Mouse (Mus musculus) mouse embryonic stem cell (cell line): ENCODE data around the gene Atp13a2.

Source experiments
- in situ Hi-C, 2 experiments: fragments of 300-500 bp; cut with MboI; formaldehyde crosslinking; loops; 1 replicate in 1 of 2; 3 replicates in 1 of 2; pipeline ENCODE4 v1.14.3; 2019 to 2020; ENCODE audit warnings: low sequenced_read_pairs in 2 of 2, low pct_unique_long_range_greater_than_20kb in 1 of 2, mixed read lengths in 1 of 2; ENCODE audit not compliant: unreplicated experiment in 1 of 2

Atp13a2 gene

DNA sequence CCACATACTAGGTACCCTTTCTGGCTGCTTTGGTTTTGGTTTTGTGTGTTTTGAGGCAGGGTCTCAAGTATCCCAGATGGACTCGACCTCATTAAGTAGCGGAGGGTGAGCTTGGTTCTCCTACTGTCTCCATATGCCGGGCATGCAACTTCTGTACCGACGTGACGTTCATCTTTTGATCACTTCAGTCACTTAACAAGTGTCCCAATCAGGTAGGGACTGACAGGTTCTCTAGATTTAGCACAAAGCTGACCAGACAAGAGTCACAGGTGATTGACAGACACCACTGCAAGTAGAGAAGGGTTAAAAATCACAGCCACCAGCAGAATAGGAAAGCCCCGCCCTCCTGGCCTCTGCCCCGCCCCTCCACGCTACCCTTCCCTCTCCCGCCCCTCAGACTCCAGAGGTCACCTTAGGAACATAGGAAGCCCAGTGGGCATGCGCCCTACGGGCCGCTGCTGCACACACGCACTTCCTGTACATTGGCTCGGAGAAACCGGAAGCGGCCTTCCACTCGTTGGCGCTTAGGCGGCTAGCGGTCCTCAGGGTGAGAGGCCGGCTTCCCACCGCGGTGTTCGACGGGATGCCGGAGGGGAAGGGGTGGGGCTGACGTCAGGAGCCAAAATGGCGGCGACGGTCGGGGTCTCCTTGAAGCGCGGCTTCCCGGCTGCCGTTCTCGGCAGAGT lies 25.7 kb upstream of the Atp13a2 start, which contains the start of gene Sdhb:
Gene Sdhb, plus strand, starts transcription at position 423 of the 686 bp plus-strand sequence.
- in situ Hi-C loops: no loop called here

DNA sequence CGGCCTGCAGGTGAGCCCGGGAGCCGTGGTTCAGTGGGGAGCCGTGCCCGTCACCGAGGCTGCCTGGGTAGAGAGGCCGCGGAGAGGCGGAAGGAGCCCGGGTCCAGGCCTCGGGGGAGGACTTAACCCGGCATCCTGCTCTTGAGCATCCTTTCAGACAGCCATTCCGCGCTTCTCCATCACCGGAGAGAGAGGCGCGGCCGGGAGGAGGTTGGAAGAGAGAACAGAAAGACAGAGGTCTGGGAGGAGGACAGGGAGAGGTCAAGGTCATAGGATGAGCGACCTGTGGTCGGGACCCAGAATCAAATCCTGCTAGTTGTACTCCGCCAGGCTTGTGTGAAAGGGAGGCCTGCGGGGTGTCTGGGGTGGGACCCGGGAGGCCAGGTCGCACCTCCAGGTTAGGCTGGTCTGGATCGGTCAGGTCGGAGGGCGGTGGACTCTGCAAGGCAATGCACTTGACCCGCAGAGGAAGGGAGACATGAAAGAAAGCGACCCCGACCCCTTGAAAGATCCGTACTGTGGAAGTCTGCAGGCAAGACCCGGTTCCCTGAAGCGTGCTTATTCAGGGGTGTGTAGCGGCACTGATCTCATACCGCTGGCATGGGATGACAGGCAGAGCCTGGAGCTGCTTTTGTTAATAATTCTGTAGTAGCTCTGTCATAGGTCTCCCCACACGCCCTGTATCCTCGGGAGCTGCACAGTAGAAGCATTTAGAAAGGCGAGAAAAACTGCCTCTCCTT lies 25.0 kb upstream of the Atp13a2 start:
- in situ Hi-C loops: no loop called here

DNA sequence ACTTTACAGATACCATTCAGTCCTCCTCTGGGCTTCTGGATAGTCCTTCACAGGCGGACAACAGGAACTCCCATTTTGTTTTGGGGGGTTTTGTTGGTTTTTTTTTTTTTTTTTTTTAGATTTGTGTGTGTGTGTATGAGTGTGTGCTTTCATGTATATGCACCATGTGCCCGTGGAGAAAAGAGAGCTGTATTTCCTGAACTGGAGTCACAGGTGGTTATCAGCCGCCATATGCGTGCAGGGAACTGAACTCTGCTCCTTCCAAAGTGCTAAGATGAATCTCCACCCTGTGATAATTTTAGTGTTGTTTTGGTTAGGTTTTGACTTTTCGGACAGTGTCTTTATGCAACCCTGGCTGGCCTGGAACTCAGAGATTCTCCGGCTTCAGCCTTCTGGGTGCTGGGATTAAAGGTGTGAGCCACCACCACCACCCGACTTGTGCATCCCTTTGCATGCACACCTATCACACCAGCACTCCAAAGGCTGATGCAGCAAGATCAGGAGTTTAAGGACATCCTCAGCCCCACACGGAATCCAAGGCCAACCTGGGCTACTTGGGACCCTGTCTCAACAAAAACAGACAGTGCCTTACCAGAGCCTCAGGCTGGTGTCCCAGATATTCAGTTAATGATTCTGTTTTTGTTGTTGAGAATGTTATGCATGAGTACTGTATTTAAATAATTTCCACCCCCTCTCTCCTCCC lies 24.3 kb upstream of the Atp13a2 start:
- in situ Hi-C loops: no loop called here

- in situ Hi-C loops: no loop called here
These were observed 23.7 kb upstream of the Atp13a2 start for GRCm38 (mm10) chr4:140962950-140963349.

- in situ Hi-C loops: no loop called here
These were observed 22.6 kb upstream of the Atp13a2 start for GRCm38 (mm10) chr4:140963941-140964597.

DNA sequence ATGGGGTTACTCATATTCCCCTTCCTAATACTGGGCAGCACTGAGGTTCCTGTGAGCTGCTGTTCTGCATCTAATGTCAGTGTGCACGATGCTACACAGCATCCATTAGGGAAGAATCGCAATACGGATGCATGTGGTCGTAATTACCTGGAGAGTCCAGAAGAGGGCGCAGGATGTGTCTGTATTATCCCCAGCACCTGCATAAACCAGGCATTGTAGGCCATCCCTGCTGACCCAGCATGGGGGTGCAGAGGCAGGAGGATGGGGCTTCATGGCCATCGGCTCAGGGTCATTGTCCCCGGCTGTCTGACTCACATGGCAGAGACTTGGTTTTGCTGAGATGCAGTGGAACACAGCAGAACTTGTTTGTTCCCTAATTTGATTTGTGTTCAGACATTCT lies 22.1 kb upstream of the Atp13a2 start:
- in situ Hi-C loops: no loop called here

GRCm38 (mm10) chr4:140967386-140968159 lies 19.1 kb upstream of the Atp13a2 start:
- in situ Hi-C loops: no loop called here

DNA sequence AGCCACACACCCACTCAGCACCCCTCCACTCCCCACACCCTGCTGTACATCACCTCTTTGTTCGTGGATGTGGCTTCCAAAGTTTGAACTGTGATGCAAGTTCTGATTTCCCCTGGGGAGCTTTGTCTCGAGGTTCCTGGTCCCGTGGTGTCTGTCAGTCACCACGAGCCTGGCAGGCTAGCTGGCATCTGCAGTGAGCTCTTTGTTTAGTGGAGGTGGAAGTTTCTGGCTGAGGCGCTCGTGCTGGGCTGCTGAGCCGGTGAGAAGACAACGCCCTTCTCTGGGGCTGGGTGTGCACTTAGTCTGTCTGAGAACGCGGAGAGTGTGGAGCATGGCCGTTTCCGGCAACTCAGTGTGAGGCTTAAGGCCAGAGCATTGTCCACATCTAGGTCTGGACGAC lies 15.0 kb upstream of the Atp13a2 start:
- in situ Hi-C loops: loop anchor here in 1 of 2 experiments (10.0 kb wide), 1 partner anchor 53 kb away; no protein-coding TSS in a partner anchor

DNA sequence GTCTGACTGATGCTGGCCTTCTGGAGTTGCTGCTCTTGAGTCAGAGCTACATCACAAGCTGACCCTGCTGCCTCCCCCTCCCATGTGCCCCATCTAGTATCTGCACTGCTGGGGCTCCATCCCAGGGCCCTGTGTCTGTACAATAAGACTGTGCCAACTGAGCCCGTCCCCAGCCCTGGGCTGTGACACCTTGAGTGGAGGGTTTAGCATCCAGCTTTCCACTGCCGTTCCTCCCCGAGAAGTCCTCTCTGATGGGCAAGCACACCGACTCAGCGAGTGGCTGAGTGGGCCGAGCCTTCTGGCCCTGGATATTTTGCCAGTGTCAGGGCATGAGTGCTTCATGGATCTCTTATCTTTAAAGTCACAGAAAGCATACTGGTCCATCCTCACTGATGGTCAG lies 12.3 kb upstream of the Atp13a2 start:
- in situ Hi-C loops: loop anchor here in 1 of 2 experiments (10.0 kb wide), 1 partner anchor 50 kb away; no protein-coding TSS in a partner anchor

DNA sequence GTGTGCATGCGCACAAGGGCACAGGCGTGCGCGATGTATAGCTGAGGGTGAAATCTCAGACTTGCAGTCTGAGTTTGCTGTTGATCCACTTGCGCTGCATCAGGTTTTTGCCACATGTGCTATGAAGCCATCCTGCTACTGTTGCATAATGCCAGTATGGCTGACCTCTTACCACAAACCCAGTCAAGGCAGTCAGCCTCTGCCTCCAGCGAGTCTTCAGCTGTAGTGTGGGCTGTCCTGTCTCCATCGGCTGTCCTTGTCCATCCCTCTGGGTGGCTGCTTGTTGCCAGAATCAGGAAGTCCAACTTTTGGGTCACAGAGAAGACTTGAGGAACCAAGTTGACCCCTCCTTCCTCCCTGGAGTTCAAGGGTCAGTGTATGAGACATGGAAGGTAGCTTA lies 11.3 kb upstream of the Atp13a2 start:
- in situ Hi-C loops: loop anchor here in 1 of 2 experiments (10.0 kb wide), 1 partner anchor 49 kb away; no protein-coding TSS in a partner anchor

GRCm38 (mm10) chr4:140977278-140977677 lies 9.4 kb upstream of the Atp13a2 start:
- in situ Hi-C loops: loop anchor here in 1 of 2 experiments (10.0 kb wide), 1 partner anchor 48 kb away; no protein-coding TSS in a partner anchor

GRCm38 (mm10) chr4:140977886-140978692 lies 8.6 kb upstream of the Atp13a2 start:
- in situ Hi-C loops: loop anchor here in 1 of 2 experiments (10.0 kb wide), 1 partner anchor 47 kb away; no protein-coding TSS in a partner anchor

GRCm38 (mm10) chr4:140981605-140982004 lies 5.1 kb upstream of the Atp13a2 start:
- in situ Hi-C loops: no loop called here

DNA sequence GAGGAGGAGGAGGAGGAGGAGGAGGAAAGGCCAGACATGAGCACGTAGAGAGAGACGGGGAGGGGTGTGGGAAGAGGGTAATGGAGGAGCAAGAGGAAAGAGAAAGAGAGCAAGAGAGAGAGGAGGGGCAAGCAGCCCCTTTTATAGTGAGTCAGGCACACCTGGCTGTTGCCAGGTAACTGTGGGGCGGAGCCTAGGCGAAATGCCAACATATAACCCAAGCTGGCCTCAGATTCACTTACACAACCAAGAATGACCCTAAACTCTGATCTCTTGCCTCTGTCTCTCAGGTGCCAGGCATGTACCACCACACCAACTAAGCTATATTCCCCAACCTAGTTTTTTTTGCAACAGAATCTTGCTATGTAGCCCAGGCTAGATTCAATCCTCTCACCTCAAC lies 3.9 kb upstream of the Atp13a2 start:
- in situ Hi-C loops: no loop called here

- in situ Hi-C loops: no loop called here
These were observed 3.2 kb upstream of the Atp13a2 start for GRCm38 (mm10) chr4:140983442-140983841.

DNA sequence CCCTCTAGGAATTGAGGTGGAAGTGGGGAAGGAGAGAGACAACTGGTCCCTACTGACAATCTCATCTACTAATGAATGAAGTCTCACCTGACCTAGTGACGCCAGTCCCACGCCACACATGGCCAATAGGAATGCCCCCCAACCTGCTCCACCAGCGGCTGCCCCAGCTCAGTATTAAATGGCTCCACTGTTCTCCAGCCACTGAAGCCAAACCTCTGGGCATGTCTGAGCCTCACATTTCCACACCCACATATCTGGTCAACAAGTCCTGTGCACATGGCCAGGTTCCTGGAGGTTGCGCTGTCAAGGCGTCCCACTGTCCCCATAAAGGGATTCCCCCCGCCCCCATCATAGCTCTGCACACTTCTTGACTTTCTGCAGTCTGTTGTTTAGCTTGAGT lies 2.1 kb upstream of the Atp13a2 start:
- in situ Hi-C loops: no loop called here

- in situ Hi-C loops: no loop called here
These were observed 506 bp upstream of the Atp13a2 start for GRCm38 (mm10) chr4:140986024-140986710.
